Mouse (Mus musculus) midbrain, embryonic 12.5 days (tissue): ENCODE measurements around the gene Vrtn. TPM values are rescaled to one million over a fixed set of nuclear protein-coding genes. Genes with fewer than 3 reads are reported as not detected.

Experiments used
- ATAC-seq: fragments of 200-750 bp; cut with Nextera tagmentation; 2 replicates; pipeline ENCODE4 v1.8.0; 2017; ENCODE audit warnings: low read depth, moderate TSS enrichment, moderate library complexity; ENCODE audit not compliant: low FRiP score
- H3K27ac ChIP-seq: fragments of 300-500 bp; sonication (generic); replicated peaks from 2 replicates; pipeline ENCODE4 v1.5.1; 2016; ENCODE audit warnings: mild to moderate bottlenecking
- H3K27me3 ChIP-seq: fragments of 300-500 bp; sonication (generic); 2 replicates; pipeline ENCODE4 v1.6.1; 2016; ENCODE audit warnings: mild to moderate bottlenecking
- H3K36me3 ChIP-seq: fragments of 300-500 bp; sonication (generic); 2 replicates; pipeline ENCODE4 v1.6.1; 2016
- H3K4me1 ChIP-seq: fragments of 300-500 bp; sonication (generic); 2 replicates; pipeline ENCODE4 v1.6.1; 2016
- H3K4me2 ChIP-seq: fragments of 300-500 bp; sonication (generic); replicated peaks from 2 replicates; pipeline ENCODE4 v1.6.1; 2016; ENCODE audit warnings: mild to moderate bottlenecking, moderate library complexity
- H3K4me3 ChIP-seq: fragments of 300-500 bp; sonication (generic); 2 replicates; pipeline ENCODE4 v1.5.1; 2016; ENCODE audit warnings: mild to moderate bottlenecking
- H3K9ac ChIP-seq: fragments of 300-500 bp; sonication (generic); replicated peaks from 2 replicates; pipeline ENCODE4 v1.6.1; 2016; ENCODE audit warnings: mild to moderate bottlenecking, moderate library complexity
- H3K9me3 ChIP-seq: fragments of 300-500 bp; sonication (generic); 2 replicates; pipeline ENCODE4 v1.6.1; 2016; ENCODE audit warnings: mild to moderate bottlenecking
- WGBS: fragments of 180-500 bp; shearing (Covaris S2); methylation state at CpG from one replicate; pipeline ENCODE4 v1.1.7; 2016; 5-methylcytosine and 5-hydroxymethylcytosine counted together
- polyA plus RNA-seq: library from polyadenylated mRNA; unstranded; fragments of >200 nt; fragmentation: Nextera tagmentation; extraction: Ambion mirVana; gene quantifications from 2 replicates; pipeline ENCODE4 v1.2.1, GENCODE M21; 2016

Vrtn gene
- polyA plus RNA-seq, 1 experiment from 2014 or later: not detected

- Histone ChIP-seq H3K27me3 (peaks cover 10% of the 10 kb centered on the region), H3K9me3 (no peaks in the 10 kb centered on the region), H3K4me2 (peak overlapping the region; percentile 33), H3K9ac (no peak overlapping the region; the same call in 1 of the 2 replicates), H3K4me1 (peaks cover 11% of the 10 kb centered on the region; the same call in 1 of the 2 replicates), H3K4me3 (peak overlapping the region; percentile 18; the same call in 1 of the 2 replicates), H3K27ac (no peak overlapping the region), H3K36me3 (no peaks in the 10 kb centered on the region)
- WGBS: 2% methylated on average over 9 of the region's 9 CpGs
- ATAC-seq: no peak
These were observed 15.7 kb upstream of the Vrtn start for GRCm38 (mm10) chr12:84625116-84625515.

GRCm38 (mm10) chr12:84631867-84632266 is 9.0 kb upstream of the Vrtn start:
- no peak overlapping the region for H3K27ac ChIP-seq
- no peaks in the 10 kb centered on the region for H3K4me1 ChIP-seq
- H3K4me3 ChIP-seq: no peak overlapping the region
- 73% methylated on average over 3 of the region's 3 CpGs for WGBS
- no peak overlapping the region for H3K4me2 ChIP-seq
- H3K9ac ChIP-seq: no peak overlapping the region
- ATAC-seq: no peak
- H3K27me3 ChIP-seq: no peaks in the 10 kb centered on the region
- no peaks in the 10 kb centered on the region for H3K9me3 ChIP-seq
- no peaks in the 10 kb centered on the region for H3K36me3 ChIP-seq

GRCm38 (mm10) chr12:84640253-84640652 is 566 bp upstream of the Vrtn start:
- Histone ChIP-seq H3K36me3 (no peaks in the 10 kb centered on the region), H3K4me3 (no peak overlapping the region), H3K9me3 (no peaks in the 10 kb centered on the region), H3K9ac (no peak overlapping the region), H3K27ac (no peak overlapping the region), H3K4me2 (no peak overlapping the region), H3K27me3 (peaks cover 60% of the 10 kb centered on the region), H3K4me1 (no peaks in the 10 kb centered on the region)
- no peak for ATAC-seq
- WGBS: 3% methylated on average over 6 of the region's 6 CpGs

DNA sequence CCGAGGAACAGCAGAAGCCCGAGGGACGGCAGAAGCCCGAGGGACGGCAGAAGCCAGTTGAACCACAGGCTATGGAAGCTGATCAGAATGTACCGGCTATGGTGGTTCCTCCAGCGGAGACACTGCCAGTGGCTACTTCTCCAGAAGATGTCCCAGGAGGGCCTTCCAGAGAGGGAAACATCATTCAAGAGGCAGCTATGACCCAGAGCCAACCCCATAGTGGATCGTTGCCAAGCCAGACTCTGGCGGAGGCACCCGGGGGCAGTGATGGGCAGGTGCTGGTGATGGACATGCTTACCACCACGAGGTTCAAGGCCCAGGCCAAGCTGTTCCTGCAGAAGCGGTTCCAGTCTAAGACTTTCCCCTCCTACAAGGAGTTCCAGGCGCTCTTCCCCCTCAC is 9.4 kb downstream of the Vrtn start:
- no peaks in the 10 kb centered on the region for H3K36me3 ChIP-seq
- peaks cover 29% of the 10 kb centered on the region for H3K27me3 ChIP-seq
- no peak overlapping the region for H3K9ac ChIP-seq
- H3K4me3 ChIP-seq: no peak overlapping the region
- no peak for ATAC-seq
- no peak overlapping the region for H3K4me2 ChIP-seq
- no peaks in the 10 kb centered on the region for H3K4me1 ChIP-seq
- H3K27ac ChIP-seq: no peak overlapping the region
- H3K9me3 ChIP-seq: no peaks in the 10 kb centered on the region
- WGBS: 89% methylated on average over 13 of the region's 13 CpGs

GRCm38 (mm10) chr12:84653912-84654311 is 13.1 kb downstream of the Vrtn start:
- Histone ChIP-seq H3K4me2 (no peak overlapping the region), H3K9ac (no peak overlapping the region), H3K4me1 (no peaks in the 10 kb centered on the region), H3K9me3 (no peaks in the 10 kb centered on the region), H3K4me3 (no peak overlapping the region), H3K27me3 (peaks cover 29% of the 10 kb centered on the region), H3K27ac (no peak overlapping the region), H3K36me3 (no peaks in the 10 kb centered on the region)
- 10% methylated on average over 3 of the region's 3 CpGs for WGBS
- no peak for ATAC-seq

- Histone ChIP-seq H3K9me3 (no peaks in the 10 kb centered on the region), H3K9ac (no peak overlapping the region), H3K27ac (no peak overlapping the region), H3K4me2 (no peak overlapping the region), H3K4me1 (0 out of 2 replicates have a peak, but pooled peaks cover 4% of the 10 kb centered on the region), H3K27me3 (no peaks in the 10 kb centered on the region), H3K36me3 (no peaks in the 10 kb centered on the region), H3K4me3 (no peak overlapping the region)
- WGBS: 88% methylated on average over 3 of the region's 3 CpGs
- no peak for ATAC-seq
These were observed 29.7 kb downstream of the Vrtn start for GRCm38 (mm10) chr12:84670555-84670954.

GRCm38 (mm10) chr12:84671646-84672045 is 30.8 kb downstream of the Vrtn start:
- 27% methylated on average over 10 of the region's 10 CpGs for WGBS
- H3K36me3 ChIP-seq: no peaks in the 10 kb centered on the region
- H3K27ac ChIP-seq: no peak overlapping the region
- no peak overlapping the region for H3K4me2 ChIP-seq
- no peak overlapping the region for H3K9ac ChIP-seq
- H3K4me3 ChIP-seq: no peak overlapping the region
- H3K27me3 ChIP-seq: no peaks in the 10 kb centered on the region
- H3K4me1 ChIP-seq: 0 out of 2 replicates have a peak, but pooled peaks cover 4% of the 10 kb centered on the region
- no peak for ATAC-seq
- H3K9me3 ChIP-seq: no peaks in the 10 kb centered on the region

- Histone ChIP-seq H3K9ac (no peak overlapping the region), H3K4me3 (no peak overlapping the region), H3K4me2 (no peak overlapping the region), H3K36me3 (no peaks in the 10 kb centered on the region), H3K27ac (peak overlapping the region; percentile 35; the same call in 1 of the 2 replicates), H3K4me1 (0 out of 2 replicates have a peak, but pooled peaks cover 4% of the 10 kb centered on the region), H3K27me3 (no peaks in the 10 kb centered on the region), H3K9me3 (no peaks in the 10 kb centered on the region)
- 45% methylated on average over 14 of the region's 14 CpGs for WGBS
- ATAC-seq: 0 out of 2 replicates have a peak, but pooled peaks have one; percentile 34
These were observed 34.1 kb downstream of the Vrtn start for GRCm38 (mm10) chr12:84674666-84675526.

DNA sequence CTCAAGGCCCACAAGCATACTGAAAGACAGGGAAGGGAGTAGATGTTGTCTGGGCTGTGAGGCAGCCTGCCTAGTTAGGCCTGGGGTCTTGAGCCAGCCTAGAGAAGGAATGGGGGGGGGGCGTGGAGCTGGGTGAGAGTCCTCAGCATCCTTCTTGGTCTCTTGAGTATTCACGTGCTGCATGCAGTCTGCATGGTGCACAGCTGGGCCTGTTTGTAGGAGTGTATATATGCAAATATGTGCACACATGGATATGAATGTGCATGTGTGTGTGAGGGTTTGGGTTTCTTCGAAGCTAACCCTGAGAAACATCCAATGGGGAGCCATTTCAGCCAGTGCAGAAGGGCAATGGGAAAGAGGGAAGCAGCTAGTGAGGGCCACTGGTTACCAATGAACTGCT is 35.2 kb downstream of the Vrtn start:
- WGBS: 69% methylated on average over 3 of the region's 3 CpGs
- Histone ChIP-seq H3K4me3 (no peak overlapping the region), H3K27ac (0 out of 2 replicates have a peak overlapping the region, but pooled peaks have one; percentile 35), H3K36me3 (no peaks in the 10 kb centered on the region), H3K4me2 (no peak overlapping the region), H3K9me3 (no peaks in the 10 kb centered on the region), H3K4me1 (0 out of 2 replicates have a peak, but pooled peaks cover 4% of the 10 kb centered on the region), H3K9ac (no peak overlapping the region), H3K27me3 (peaks cover 9% of the 10 kb centered on the region; the same call in 1 of the 2 replicates)
- ATAC-seq: no peak

GRCm38 (mm10) chr12:84684569-84684968 is 43.8 kb downstream of the Vrtn start:
- Histone ChIP-seq H3K27me3 (peaks cover 17% of the 10 kb centered on the region; the same call in 1 of the 2 replicates), H3K4me2 (no peak overlapping the region), H3K9ac (no peak overlapping the region), H3K4me1 (0 out of 2 replicates have a peak, but pooled peaks cover 5% of the 10 kb centered on the region), H3K9me3 (no peaks in the 10 kb centered on the region), H3K27ac (no peak overlapping the region), H3K36me3 (no peaks in the 10 kb centered on the region), H3K4me3 (no peak overlapping the region)
- WGBS: 81% methylated on average over 7 of the region's 7 CpGs
- no peak for ATAC-seq

DNA sequence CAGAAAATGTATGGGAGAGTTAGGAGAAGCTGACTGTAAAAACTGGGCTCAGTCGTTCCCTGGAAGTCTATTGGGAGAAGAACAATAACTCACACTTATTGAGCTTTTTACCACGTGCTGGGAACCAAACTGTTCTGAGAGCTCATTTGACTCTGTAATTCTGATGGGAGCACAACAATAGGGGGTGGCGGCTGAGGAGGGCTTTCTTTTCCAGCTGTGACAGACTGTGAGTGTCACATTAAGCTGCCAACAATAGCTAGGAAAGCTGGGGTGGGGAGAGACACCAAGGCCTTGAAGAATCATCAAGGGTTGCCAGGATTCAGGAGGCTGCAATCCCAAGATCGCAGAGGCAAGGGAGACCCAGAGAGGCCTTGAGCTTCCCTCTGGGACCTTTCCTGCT is 45.4 kb downstream of the Vrtn start:
- Histone ChIP-seq H3K9me3 (no peaks in the 10 kb centered on the region), H3K4me3 (no peak overlapping the region), H3K36me3 (no peaks in the 10 kb centered on the region), H3K27ac (no peak overlapping the region), H3K4me1 (0 out of 2 replicates have a peak, but pooled peaks cover 5% of the 10 kb centered on the region), H3K4me2 (no peak overlapping the region), H3K9ac (no peak overlapping the region), H3K27me3 (peaks cover 12% of the 10 kb centered on the region; the same call in 1 of the 2 replicates)
- WGBS: 12% methylated on average over 4 of the region's 4 CpGs
- no peak for ATAC-seq

DNA sequence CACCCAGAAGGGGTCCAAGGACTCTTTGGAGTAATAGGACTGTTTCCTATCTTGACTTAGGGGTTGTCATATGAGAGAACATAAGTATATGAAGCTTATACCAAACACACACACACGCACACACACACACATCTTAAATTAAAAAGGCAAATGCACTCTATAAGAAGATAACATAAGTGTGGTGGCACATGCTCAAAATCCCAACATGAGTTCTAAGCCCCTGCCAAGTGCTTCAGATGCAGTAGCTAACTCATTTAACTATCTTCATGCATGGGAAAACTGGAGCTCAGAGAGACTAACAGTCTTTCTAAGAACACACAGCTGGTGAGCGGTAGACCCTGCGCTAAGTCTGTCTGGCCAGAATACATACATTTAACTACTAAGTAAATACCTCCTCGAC is 46.7 kb downstream of the Vrtn start:
- WGBS: 90% methylated on average over 4 of the region's 4 CpGs
- no peak for ATAC-seq
- H3K27ac ChIP-seq: no peak overlapping the region
- H3K9ac ChIP-seq: no peak overlapping the region
- no peaks in the 10 kb centered on the region for H3K36me3 ChIP-seq
- peaks cover 10% of the 10 kb centered on the region; the same call in 1 of the 2 replicates for H3K27me3 ChIP-seq
- no peak overlapping the region for H3K4me2 ChIP-seq
- H3K9me3 ChIP-seq: no peaks in the 10 kb centered on the region
- 0 out of 2 replicates have a peak, but pooled peaks cover 5% of the 10 kb centered on the region for H3K4me1 ChIP-seq
- no peak overlapping the region for H3K4me3 ChIP-seq
